Mouse (Mus musculus) liver, postnatal 0 days (tissue): ENCODE measurements at regions not wholly inside any gene's neighbourhood (a gene's known extent, or its start where the extent isn't known, plus 50 kb on each side); places are given as distances from the start of the nearest gene placed in this dataset.
A peak's percentile ranks its signal among the peaks of the same experiment; 100 is the strongest.

Experiments
- ATAC-seq: fragments of 200-750 bp; cut with Nextera tagmentation; 2 replicates; pipeline ENCODE4 v1.8.0; 2017; ENCODE audit warnings: mild to moderate bottlenecking, moderate library complexity
- DNase-seq: peaks from one replicate; pipeline ENCODE4 v3.0.0-alpha.2; 2016
- H3K27ac ChIP-seq: fragments of 300-500 bp; sonication (generic); 2 replicates; pipeline ENCODE4 v1.5.1; 2014; ENCODE audit warnings: antibody characterized with exemption, moderate library complexity, mild to moderate bottlenecking, low read depth
- H3K27me3 ChIP-seq: fragments of 300-500 bp; sonication (generic); 2 replicates; pipeline ENCODE4 v1.6.1; 2014; ENCODE audit warnings: low read length, control low read depth, mixed read lengths; ENCODE audit not compliant: insufficient read depth
- H3K36me3 ChIP-seq: fragments of 300-500 bp; sonication (generic); replicated peaks from 2 replicates; pipeline ENCODE4 v1.6.1; 2014; ENCODE audit warnings: mild to moderate bottlenecking, control low read depth, low read length, moderate library complexity, mixed read lengths; ENCODE audit not compliant: insufficient read depth
- H3K4me1 ChIP-seq: fragments of 300-500 bp; sonication (generic); 2 replicates; pipeline ENCODE4 v1.6.1; 2014; ENCODE audit warnings: antibody characterized with exemption, mild to moderate bottlenecking, control low read depth; ENCODE audit not compliant: insufficient read depth
- H3K4me2 ChIP-seq: fragments of 300-500 bp; sonication (generic); 2 replicates; pipeline ENCODE4 v1.6.1; 2014; ENCODE audit warnings: low read depth, mild to moderate bottlenecking, low read length, moderate library complexity, mixed read lengths
- H3K4me3 ChIP-seq: fragments of 300-500 bp; sonication (generic); 2 replicates; pipeline ENCODE4 v1.5.1; 2014; ENCODE audit warnings: low read depth, low read length
- H3K9ac ChIP-seq: fragments of 300-500 bp; sonication (generic); replicated peaks from 2 replicates; pipeline ENCODE4 v1.6.1; 2014; ENCODE audit warnings: mild to moderate bottlenecking, moderate library complexity
- H3K9me3 ChIP-seq: fragments of 300-500 bp; sonication (generic); 2 replicates; pipeline ENCODE4 v1.6.1; 2016; ENCODE audit warnings: mild to moderate bottlenecking, control low read depth, low read length, mixed read lengths
- CTCF ChIP-seq: sonication (generic); IDR thresholded peaks from 2 replicates; pipeline ENCODE4 v1.5.1; 2016; ENCODE audit warnings: antibody characterized with exemption, low read depth
- EP300 ChIP-seq: IDR thresholded peaks from 2 replicates; pipeline ENCODE4 v1.6.1; 2016; ENCODE audit warnings: antibody characterized with exemption, low read depth, mild to moderate bottlenecking
- WGBS: fragments of 180-500 bp; shearing (Covaris S2); extraction: QIAGEN DNeasy Blood & Tissue Kit; methylation state at CpG from one replicate; pipeline ENCODE4 v1.1.7; 2014; ENCODE audit not compliant: insufficient replicate concordance; 5-methylcytosine and 5-hydroxymethylcytosine counted together

- peak; percentile 58 for DNase-seq
- Histone ChIP-seq H3K36me3 (no peaks in the 10 kb centered on the region), H3K4me2 (no peak overlapping the region), H3K9me3 (no peaks in the 10 kb centered on the region), H3K27ac (no peak overlapping the region), H3K27me3 (no peaks in the 10 kb centered on the region), H3K9ac (no peak overlapping the region), H3K4me1 (peaks cover 4% of the 10 kb centered on the region), H3K4me3 (no peak overlapping the region)
- ATAC-seq = peak; percentile 98
- no peak for TF ChIP-seq CTCF
- peak; percentile 51; the same call in 1 of the 2 replicates for TF ChIP-seq EP300
These were observed 57.0 kb downstream of the Rgs2 start for GRCm38 (mm10) chr1:143946933-143947332.

GRCm38 (mm10) chr1:143941465-143941864 is 62.5 kb downstream of the Rgs2 start:
- Histone ChIP-seq H3K4me3 (no peak overlapping the region), H3K27me3 (no peaks in the 10 kb centered on the region), H3K4me2 (no peak overlapping the region), H3K4me1 (peaks cover 4% of the 10 kb centered on the region), H3K9me3 (no peaks in the 10 kb centered on the region), H3K27ac (no peak overlapping the region), H3K9ac (no peak overlapping the region), H3K36me3 (no peaks in the 10 kb centered on the region)
- WGBS = 63% methylated on average over 5 of the region's 5 CpGs
- no peak for TF ChIP-seq CTCF
- peak; percentile 48 for DNase-seq
- peak; percentile 49; the same call in 1 of the 2 replicates for ATAC-seq

GRCm38 (mm10) chr1:143939511-143939910 is 64.5 kb downstream of the Rgs2 start:
- Histone ChIP-seq H3K27ac (no peak overlapping the region), H3K4me1 (peaks cover 3% of the 10 kb centered on the region; the same call in 1 of the 2 replicates), H3K9ac (no peak overlapping the region), H3K36me3 (no peaks in the 10 kb centered on the region), H3K4me3 (no peak overlapping the region), H3K27me3 (no peaks in the 10 kb centered on the region), H3K4me2 (no peak overlapping the region), H3K9me3 (no peaks in the 10 kb centered on the region)
- ATAC-seq (no peak), DNase-seq (no peak)
- TF ChIP-seq EP300 = no peak
- no peak for TF ChIP-seq CTCF
- 26% methylated on average over 2 of the region's 2 CpGs for WGBS

- Histone ChIP-seq H3K4me2 (no peak overlapping the region), H3K36me3 (no peaks in the 10 kb centered on the region), H3K4me1 (peaks cover 3% of the 10 kb centered on the region; the same call in 1 of the 2 replicates), H3K27me3 (no peaks in the 10 kb centered on the region), H3K9ac (no peak overlapping the region), H3K27ac (no peak overlapping the region), H3K4me3 (no peak overlapping the region), H3K9me3 (no peaks in the 10 kb centered on the region)
- TF ChIP-seq EP300 (no peak), CTCF (no peak)
- WGBS = 75% methylated on average over 3 of the region's 3 CpGs
- ATAC-seq = no peak
- no peak for DNase-seq
These were observed 65.4 kb downstream of the Rgs2 start for GRCm38 (mm10) chr1:143938569-143938968.

GRCm38 (mm10) chr1:143930798-143931197 is 73.2 kb downstream of the Rgs2 start:
- no peak for ATAC-seq
- WGBS = 73% methylated on average over 3 of the region's 3 CpGs

GRCm38 (mm10) chr1:143929567-143930165 is 74.3 kb downstream of the Rgs2 start:
- Histone ChIP-seq H3K9me3 (no peaks in the 10 kb centered on the region), H3K4me1 (no peaks in the 10 kb centered on the region), H3K36me3 (no peaks in the 10 kb centered on the region), H3K4me3 (no peak overlapping the region), H3K27me3 (no peaks in the 10 kb centered on the region), H3K9ac (no peak overlapping the region), H3K4me2 (no peak overlapping the region), H3K27ac (no peak overlapping the region)
- 63% methylated on average over 5 of the region's 5 CpGs for WGBS
- no peak for ATAC-seq
- DNase-seq = no peak
- no peak for TF ChIP-seq EP300
- no peak for TF ChIP-seq CTCF

More at GRCm38 (mm10) chr1:143930798-143931197, 73.2 kb downstream of the Rgs2 start:
- Histone ChIP-seq H3K9me3 (no peaks in the 10 kb centered on the region), H3K27ac (no peak overlapping the region), H3K36me3 (no peaks in the 10 kb centered on the region), H3K4me2 (no peak overlapping the region), H3K4me1 (no peaks in the 10 kb centered on the region), H3K27me3 (no peaks in the 10 kb centered on the region), H3K4me3 (no peak overlapping the region), H3K9ac (no peak overlapping the region)
- TF ChIP-seq EP300 (no peak), CTCF (no peak)
- no peak for DNase-seq
